8 mouse cellular contexts compared by ENCODE assay signal in genomic region chr5:125465701-125466106, GRCm38 (mm10). TPM values are rescaled to one million over a fixed set of nuclear protein-coding genes. Genes with fewer than 3 reads are reported as not detected.
DNase-seq lines count a peak whose midpoint lies in the region; ATAC-seq lines count a peak whose summit lies in the region.

No protein-coding gene starts in this region.

- no peaks in the 10 kb centered on the region for H3K9me3 ChIP-seq in heart, embryonic 10.5 days
- H3K9me3 ChIP-seq in kidney, embryonic 15.5 days (replicated peaks): no peaks in the 10 kb centered on the region

- H3K27me3 ChIP-seq in heart, embryonic 10.5 days (ENCODE audit: insufficient read depth, poor library complexity, severe bottlenecking): no peaks in the 10 kb centered on the region
- H3K27me3 ChIP-seq in kidney, embryonic 15.5 days: no peaks in the 10 kb centered on the region

- H3K4me1 ChIP-seq in heart, embryonic 10.5 days: peaks cover 11% of the 10 kb centered on the region
- H3K4me1 ChIP-seq in kidney, embryonic 15.5 days: peaks cover 5% of the 10 kb centered on the region

- no peak overlapping the region for H3K9ac ChIP-seq in kidney, embryonic 15.5 days

- no peaks in the 10 kb centered on the region for H3K36me3 ChIP-seq in heart, embryonic 10.5 days
- H3K36me3 ChIP-seq in kidney, embryonic 15.5 days: no peaks in the 10 kb centered on the region

- ATAC-seq in erythroblast, adult 5-6 weeks (replicated peaks; ENCODE audit: low FRiP score, poor library complexity, severe bottlenecking): peak; percentile 97
- peak; percentile 100 for ATAC-seq in kidney, embryonic 15.5 days (replicated peaks; ENCODE audit: low FRiP score)
- ATAC-seq in monocyte, adult 5-6 weeks (replicated peaks; ENCODE audit: insufficient number of reproducible peaks, low FRiP score, low TSS enrichment, poor library complexity, severe bottlenecking): peak; percentile 100

- H3K27ac ChIP-seq in heart, embryonic 10.5 days: peak overlapping the region; percentile 76
- no peak overlapping the region for H3K27ac ChIP-seq in kidney, embryonic 15.5 days

- peak; percentile 93 to 95 for DNase-seq in B cell, adult 2 months
- DNase-seq in brain, adult 2 months (ENCODE audit: low read depth, low spot score): peak; percentile 100
- peak; percentile 100 for DNase-seq in heart, embryonic 10.5 days (ENCODE audit: low spot score)
- peak; percentile 99 for DNase-seq in liver
- peak; percentile 96 for DNase-seq in spleen, postnatal 4 days (ENCODE audit: low spot score in 2 of 2)

- H3K4me3 ChIP-seq in heart, embryonic 10.5 days: peak overlapping the region; percentile 48
- H3K4me3 ChIP-seq in kidney, embryonic 15.5 days (replicated peaks): peak overlapping the region; percentile 35

- under 1% methylated on average over 25 of the region's 25 CpGs for WGBS in heart, embryonic 10.5 days
- WGBS in kidney, embryonic 15.5 days: under 1% methylated on average over 25 of the region's 25 CpGs

- peak overlapping the region; percentile 53 for H3K4me2 ChIP-seq in kidney, embryonic 15.5 days

RNA-seq across cellular contexts. Expression of gene Aacs, which starts 9.9 kb away (rescaled TPM):
- total RNA-seq in erythroblast, adult 5-6 weeks (2015; ENCODE audit: low replicate concordance): 1.3 and 2.3 TPM in 2 replicates
- 4.2 and 6.0 TPM in 2 replicates for total RNA-seq in erythroblast, adult 5-6 weeks (2017; ENCODE audit: low replicate concordance)
- polyA plus RNA-seq in heart, embryonic 10.5 days (2016; fragmentation: Nextera tagmentation; extraction: Ambion mirVana): 24.2 and 30.1 TPM in 2 replicates
- polyA plus RNA-seq in kidney, embryonic 15.5 days (2015; fragmentation: Nextera tagmentation; extraction: Ambion mirVana): 36.0 and 40.7 TPM in 2 replicates
- 9.0 to 122 TPM (median 12.6 TPM) in 3 replicates for total RNA-seq in monocyte, adult 5-6 weeks (2017)

RNA-seq across cellular contexts. Expression of gene Bri3bp, which starts 24.3 kb away (rescaled TPM):
- total RNA-seq in erythroblast, adult 5-6 weeks (2015; ENCODE audit: low replicate concordance): 10.9 and 13.1 TPM in 2 replicates
- total RNA-seq in erythroblast, adult 5-6 weeks (2017; ENCODE audit: low replicate concordance): 4.7 and 5.3 TPM in 2 replicates
- polyA plus RNA-seq in heart, embryonic 10.5 days (2016; fragmentation: Nextera tagmentation; extraction: Ambion mirVana): 45.6 and 52.9 TPM in 2 replicates
- polyA plus RNA-seq in kidney, embryonic 15.5 days (2015; fragmentation: Nextera tagmentation; extraction: Ambion mirVana): 41.5 and 42.0 TPM in 2 replicates
- total RNA-seq in monocyte, adult 5-6 weeks (2017): 19.1 to 27.0 TPM (median 23.6 TPM) in 3 replicates

RNA-seq across cellular contexts. Expression of gene Dhx37, which starts 31.8 kb away (rescaled TPM):
- total RNA-seq in erythroblast, adult 5-6 weeks (2015; ENCODE audit: low replicate concordance): 1.2 and 17.8 TPM in 2 replicates
- 6.1 and 6.5 TPM in 2 replicates for total RNA-seq in erythroblast, adult 5-6 weeks (2017; ENCODE audit: low replicate concordance)
- polyA plus RNA-seq in heart, embryonic 10.5 days (2016; fragmentation: Nextera tagmentation; extraction: Ambion mirVana): 15.9 and 18.7 TPM in 2 replicates
- polyA plus RNA-seq in kidney, embryonic 15.5 days (2015; fragmentation: Nextera tagmentation; extraction: Ambion mirVana): 13.3 and 15.6 TPM in 2 replicates
- total RNA-seq in monocyte, adult 5-6 weeks (2017): 4.7 to 22.7 TPM (median 19.3 TPM) in 3 replicates
